Comparison of ENCODE assay signal across 8 mouse cellular contexts in genomic region chr11:65838999-65839398, GRCm38 (mm10). TPM values are rescaled to one million over a fixed set of nuclear protein-coding genes. Genes with fewer than 3 reads are reported as not detected.
A peak's percentile ranks its signal among the peaks of the same experiment; 100 is the strongest.
DNase-seq lines count a peak whose midpoint lies in the region; ATAC-seq lines count a peak whose summit lies in the region.

No protein-coding gene starts in this region.

- H3K9me3 ChIP-seq in midbrain, embryonic 13.5 days: no peaks in the 10 kb centered on the region
- no peaks in the 10 kb centered on the region for H3K9me3 ChIP-seq in hindbrain, embryonic 13.5 days

- no peak overlapping the region for H3K9ac ChIP-seq in midbrain, embryonic 13.5 days (replicated peaks)
- no peak overlapping the region for H3K9ac ChIP-seq in hindbrain, embryonic 13.5 days

- H3K4me3 ChIP-seq in midbrain, embryonic 13.5 days (replicated peaks): no peak overlapping the region
- no peak overlapping the region for H3K4me3 ChIP-seq in hindbrain, embryonic 13.5 days

- H3K4me2 ChIP-seq in midbrain, embryonic 13.5 days (replicated peaks): no peak overlapping the region
- no peak overlapping the region for H3K4me2 ChIP-seq in hindbrain, embryonic 13.5 days

- DNase-seq in gastrocnemius, postnatal 25 days: peak; percentile 8
- DNase-seq in gastrocnemius, adult 18-20 months (ENCODE audit: low spot score): no peak
- peak; percentile 27 for DNase-seq in cerebellum, adult 9-11 months
- peak; percentile 79 to 82 for DNase-seq in layer of hippocampus, adult 18-20 months (ENCODE audit: low spot score in 2 of 2)
- DNase-seq in lung, postnatal 4 days: peak; percentile 50 to 79

- WGBS in midbrain, embryonic 13.5 days: 82% methylated on average over 8 of the region's 8 CpGs
- 70% methylated on average over 8 of the region's 8 CpGs for WGBS in hindbrain, embryonic 13.5 days

- no peak for ATAC-seq in megakaryocyte progenitor cell, adult 5-6 weeks (replicated peaks; ENCODE audit: poor library complexity)
- no peak for ATAC-seq in midbrain, embryonic 13.5 days
- ATAC-seq in hindbrain, embryonic 13.5 days (ENCODE audit: low FRiP score): no peak

- H3K27me3 ChIP-seq in midbrain, embryonic 13.5 days: no peaks in the 10 kb centered on the region
- no peaks in the 10 kb centered on the region for H3K27me3 ChIP-seq in hindbrain, embryonic 13.5 days

- H3K36me3 ChIP-seq in midbrain, embryonic 13.5 days: no peaks in the 10 kb centered on the region
- H3K36me3 ChIP-seq in hindbrain, embryonic 13.5 days: peaks cover 7% of the 10 kb centered on the region; the same call in 1 of the 2 replicates

- H3K27ac ChIP-seq in midbrain, embryonic 13.5 days: no peak overlapping the region
- H3K27ac ChIP-seq in hindbrain, embryonic 13.5 days: no peak overlapping the region

- no peaks in the 10 kb centered on the region for H3K4me1 ChIP-seq in midbrain, embryonic 13.5 days (replicated peaks)
- no peaks in the 10 kb centered on the region for H3K4me1 ChIP-seq in hindbrain, embryonic 13.5 days (replicated peaks)

RNA-seq across cellular contexts. Expression of gene Zkscan6, which starts 32.0 kb away (rescaled TPM):
- 1 to 10 TPM; 1.7 to 2.2 TPM for total RNA-seq in gastrocnemius, postnatal 25 days (2021)
- 1 to 10 TPM; 2.2 to 2.3 TPM for total RNA-seq in gastrocnemius, adult 18-20 months (2021)
- 10 to 100 TPM; 14.8 to 15.9 TPM for total RNA-seq in layer of hippocampus, adult 18-20 months (2021)
- 5.8 and 9.9 TPM in 2 replicates for total RNA-seq in megakaryocyte progenitor cell, adult 5-6 weeks (2015)
- 17.5 and 24.8 TPM in 2 replicates for total RNA-seq in megakaryocyte progenitor cell, adult 5-6 weeks (2017)
- 20.0 and 20.5 TPM in 2 replicates for polyA plus RNA-seq in midbrain, embryonic 13.5 days (2015; fragmentation: Nextera tagmentation; extraction: Ambion mirVana)
- 19.8 and 21.7 TPM in 2 replicates for polyA plus RNA-seq in hindbrain, embryonic 13.5 days (2015; fragmentation: Nextera tagmentation; extraction: Ambion mirVana)

RNA-seq across cellular contexts. Expression of gene Map2k4, which starts 50.9 kb away (rescaled TPM):
- total RNA-seq in gastrocnemius, postnatal 25 days (2021): 10 to 100 TPM; 57.7 to 60.7 TPM
- total RNA-seq in gastrocnemius, adult 18-20 months (2021): 10 to 100 TPM; 60.9 to 66.9 TPM
- 100 to 1,000 TPM; 194 to 201 TPM for total RNA-seq in layer of hippocampus, adult 18-20 months (2021)
- total RNA-seq in megakaryocyte progenitor cell, adult 5-6 weeks (2015): 56.8 and 61.7 TPM in 2 replicates
- total RNA-seq in megakaryocyte progenitor cell, adult 5-6 weeks (2017): 27.2 and 37.2 TPM in 2 replicates
- polyA plus RNA-seq in midbrain, embryonic 13.5 days (2015; fragmentation: Nextera tagmentation; extraction: Ambion mirVana): 72.1 and 77.1 TPM in 2 replicates
- 77.5 and 82.0 TPM in 2 replicates for polyA plus RNA-seq in hindbrain, embryonic 13.5 days (2015; fragmentation: Nextera tagmentation; extraction: Ambion mirVana)
